Mouse (Mus musculus) heart, postnatal 36 days (tissue): ENCODE measurements around the gene Pgr. TPM values are rescaled to one million over a fixed set of nuclear protein-coding genes. Genes with fewer than 3 reads are reported as not detected.

Experiments used
- total RNA-seq, 2 experiments: library from RNA; stranded (reverse); gene quantifications; 2 replicates each; pipeline ENCODE4 v1.2.3; 2021

The Pgr gene
- total RNA-seq, 2 experiments from 2014 or later: not detected

Other genes with a start within 250 kb of the Pgr start
- gene Gm16485, start 72.0 kb downstream of the Pgr start, total RNA-seq: not detected